Mouse (Mus musculus): ENCODE measurements around the gene Apobec3.

Gene Apobec3

GRCm38 (mm10) chr15:79951226-79951625 is 59.8 kb downstream of the Apobec3 start:
- no peak for DNase-seq (ENCODE audit: low read depth)

GRCm38 (mm10) chr15:79951730-79952503 is 60.5 kb downstream of the Apobec3 start:
- no peak for DNase-seq (ENCODE audit: low read depth)

GRCm38 (mm10) chr15:79952504-79953231 is 61.2 kb downstream of the Apobec3 start:
- no peak for DNase-seq (ENCODE audit: low read depth)

GRCm38 (mm10) chr15:79953470-79953869 is 62.0 kb downstream of the Apobec3 start:
- no peak for DNase-seq (ENCODE audit: low read depth)

- DNase-seq (ENCODE audit: low read depth) = peak; percentile 84
Measured at GRCm38 (mm10) chr15:79956559-79956958, 65.1 kb downstream of the Apobec3 start.

- no peak for DNase-seq (ENCODE audit: low read depth)
Measured at GRCm38 (mm10) chr15:79958418-79958817, 67.0 kb downstream of the Apobec3 start.

GRCm38 (mm10) chr15:79961366-79961921 is 70.0 kb downstream of the Apobec3 start:
- no peak for DNase-seq (ENCODE audit: low read depth)

GRCm38 (mm10) chr15:79962661-79963060 is 71.2 kb downstream of the Apobec3 start:
- DNase-seq (ENCODE audit: low read depth) = no peak

GRCm38 (mm10) chr15:79964376-79964775 is 72.9 kb downstream of the Apobec3 start:
- no peak for DNase-seq (ENCODE audit: low read depth)

Measured in induced T-regulatory cell, adult 2 months (primary cell).